ENCODE assay signal across 10 mouse cellular contexts in the genomic region with DNA sequence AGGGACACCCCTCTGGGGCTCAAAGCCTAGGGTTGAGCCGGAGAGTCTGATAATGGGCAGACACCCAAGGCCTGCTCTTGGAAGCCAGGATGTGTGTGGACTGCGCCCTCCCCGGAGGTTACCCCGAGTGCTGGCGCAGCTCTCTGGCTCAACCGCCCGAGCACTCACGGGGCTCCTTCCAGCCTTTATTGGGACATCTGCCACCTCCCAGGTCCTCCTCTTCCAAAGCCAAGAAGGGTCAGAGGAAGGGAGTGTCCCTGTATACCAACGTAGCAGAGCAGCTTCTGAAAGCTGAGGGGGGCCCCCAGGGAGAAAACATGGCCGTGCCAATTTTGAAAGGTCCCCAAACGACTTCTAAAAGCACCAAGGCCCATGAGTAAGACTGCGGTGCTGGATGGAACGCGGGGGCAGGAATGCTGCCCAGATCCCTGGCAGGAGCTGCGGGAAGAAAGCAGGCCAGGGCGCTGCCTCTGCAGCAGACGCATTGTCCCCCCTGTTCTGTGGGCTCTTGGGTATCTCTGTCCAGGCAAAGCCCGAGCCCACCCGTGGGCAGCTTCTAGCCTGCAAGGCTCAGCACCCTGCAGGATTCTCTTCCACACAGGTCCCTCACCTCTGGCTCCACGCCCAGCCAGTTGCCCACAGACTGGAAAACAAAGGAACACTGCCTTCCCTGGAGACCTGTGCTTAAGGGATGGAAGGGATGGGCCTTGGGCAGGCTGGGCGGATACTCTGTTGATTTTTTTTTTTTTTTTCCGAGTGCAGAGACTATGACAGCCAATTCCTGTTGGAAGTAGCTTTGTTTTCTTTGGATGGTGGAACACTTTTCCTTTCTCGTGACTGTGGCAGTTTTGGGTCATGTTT. TPM values are rescaled to one million over a fixed set of nuclear protein-coding genes. Genes with fewer than 3 reads are reported as not detected.
A peak's percentile ranks its signal among the peaks of the same experiment; 100 is the strongest.
DNase-seq lines count a peak whose midpoint lies in the region; ATAC-seq and TF ChIP-seq lines count a peak whose summit lies in the region.
"Had no signal": no experiment of that assay in that cellular context is flagged by ENCODE, and none has a peak within 500 bp of the region (broad histone marks: within the 10 kb centered on the region; RNA-seq: fewer than 3 reads in every experiment).

No protein-coding gene starts in this region.

- H3K36me3 ChIP-seq in midbrain, embryonic 14.5 days (ENCODE audit: control insufficient read depth, insufficient read depth, low read length): no peaks in the 10 kb centered on the region
- H3K36me3 ChIP-seq in midbrain, embryonic 11.5 days (ENCODE audit: control insufficient read depth, insufficient read depth, low read length): no peaks in the 10 kb centered on the region
- no peaks in the 10 kb centered on the region for H3K36me3 ChIP-seq in heart, embryonic 13.5 days
- H3K36me3 ChIP-seq: G1E; limb, embryonic 12.5 days had no signal

- no peaks in the 10 kb centered on the region for H3K4me1 ChIP-seq in midbrain, embryonic 14.5 days (ENCODE audit: control insufficient read depth, insufficient read depth, low read length)
- H3K4me1 ChIP-seq in midbrain, embryonic 11.5 days (ENCODE audit: control insufficient read depth, insufficient read depth, low read length): no peaks in the 10 kb centered on the region
- peaks cover 8% of the 10 kb centered on the region; the same call in 1 of the 2 replicates for H3K4me1 ChIP-seq in embryonic fibroblast, embryonic 13.5 days (ENCODE audit: control insufficient read depth, insufficient read depth, low read length)
- peaks cover 46% of the 10 kb centered on the region for H3K4me1 ChIP-seq in heart, embryonic 13.5 days
- H3K4me1 ChIP-seq: limb, embryonic 12.5 days had no signal

- no peaks in the 10 kb centered on the region for H3K27me3 ChIP-seq in midbrain, embryonic 14.5 days (ENCODE audit: control insufficient read depth, insufficient read depth, low read length)
- no peaks in the 10 kb centered on the region for H3K27me3 ChIP-seq in midbrain, embryonic 11.5 days (ENCODE audit: control insufficient read depth, insufficient read depth, low read length)
- no peaks in the 10 kb centered on the region for H3K27me3 ChIP-seq in heart, embryonic 13.5 days (replicated peaks)
- H3K27me3 ChIP-seq: limb, embryonic 12.5 days had no signal

- H3K9me3 ChIP-seq in midbrain, embryonic 14.5 days (ENCODE audit: control insufficient read depth, low read length): no peaks in the 10 kb centered on the region
- H3K9me3 ChIP-seq in midbrain, embryonic 11.5 days (ENCODE audit: control insufficient read depth, low read length): no peaks in the 10 kb centered on the region
- no peaks in the 10 kb centered on the region for H3K9me3 ChIP-seq in heart, embryonic 13.5 days
- H3K9me3 ChIP-seq: G1E; limb, embryonic 12.5 days had no signal

- H3K9ac ChIP-seq in midbrain, embryonic 14.5 days (replicated peaks; ENCODE audit: low read length): no peak overlapping the region
- H3K9ac ChIP-seq in midbrain, embryonic 11.5 days (ENCODE audit: low read length): no peak overlapping the region
- peak overlapping the region; percentile 47 for H3K9ac ChIP-seq in heart, embryonic 13.5 days
- H3K9ac ChIP-seq: limb, embryonic 12.5 days had no signal

- TF ChIP-seq POLR2A in embryonic fibroblast, embryonic 13.5 days (IDR thresholded peaks at IDR 0.05; ENCODE audit: low read depth, low read length): no peak

- H3K4me3 ChIP-seq in midbrain, embryonic 14.5 days (replicated peaks; ENCODE audit: low read depth, low read length): no peak overlapping the region
- no peak overlapping the region for H3K4me3 ChIP-seq in midbrain, embryonic 11.5 days (ENCODE audit: low read depth, low read length)
- H3K4me3 ChIP-seq in embryonic fibroblast, embryonic 13.5 days (ENCODE audit: insufficient read depth, low read length): no peak overlapping the region
- no peak overlapping the region for H3K4me3 ChIP-seq in heart, embryonic 13.5 days
- H3K4me3 ChIP-seq: limb, embryonic 12.5 days had no signal

- peak overlapping the region; percentile 32; the same call in 1 of the 2 replicates for H3K27ac ChIP-seq in midbrain, embryonic 14.5 days (replicated peaks; ENCODE audit: low read depth, low read length)
- H3K27ac ChIP-seq in midbrain, embryonic 11.5 days (ENCODE audit: low read depth, low read length): no peak overlapping the region
- H3K27ac ChIP-seq in embryonic fibroblast, embryonic 13.5 days (ENCODE audit: insufficient read depth, low read length): peak overlapping the region; percentile 82
- peak overlapping the region; percentile 83 for H3K27ac ChIP-seq in heart, embryonic 13.5 days (replicated peaks)
- H3K27ac ChIP-seq: limb, embryonic 12.5 days had no signal

- WGBS in midbrain, embryonic 14.5 days: 75% methylated on average over 23 of the region's 23 CpGs
- WGBS in midbrain, embryonic 11.5 days: 82% methylated on average over 23 of the region's 23 CpGs
- 61% methylated on average over 23 of the region's 23 CpGs for WGBS in heart, embryonic 13.5 days

- peak; percentile 54 for DNase-seq in midbrain, embryonic 14.5 days
- no peak for DNase-seq in midbrain, embryonic 11.5 days (ENCODE audit: low spot score, missing footprints)
- DNase-seq in layer of hippocampus, adult 18-20 months (ENCODE audit: low spot score in 2 of 2): peak; percentile 15 to 57
- peak; percentile 79 for DNase-seq in lung, postnatal 36 days
- peak; percentile 68 for DNase-seq in urinary bladder, postnatal 14 days (ENCODE audit: low spot score)
- DNase-seq in embryo, embryonic 9.5 days (ENCODE audit: extremely low spot score): no peak

- H3K4me2 ChIP-seq in midbrain, embryonic 14.5 days (ENCODE audit: low read length): no peak overlapping the region
- no peak overlapping the region for H3K4me2 ChIP-seq in midbrain, embryonic 11.5 days
- peak overlapping the region; percentile 38 for H3K4me2 ChIP-seq in heart, embryonic 13.5 days
- H3K4me2 ChIP-seq: limb, embryonic 12.5 days had no signal

- TF ChIP-seq CTCF in embryonic fibroblast, embryonic 13.5 days (IDR thresholded peaks at IDR 0.05; ENCODE audit: borderline replicate concordance, insufficient read depth, low read length): no peak

- no peak for ATAC-seq in midbrain, embryonic 14.5 days (ENCODE audit: low FRiP score, low TSS enrichment)
- no peak for ATAC-seq in midbrain, embryonic 11.5 days (ENCODE audit: low FRiP score)
- peak; percentile 64; the same call in 1 of the 2 replicates for ATAC-seq in heart, embryonic 13.5 days (ENCODE audit: extremely low read depth, insufficient number of reproducible peaks, low FRiP score, low TSS enrichment)

RNA-seq across cellular contexts. Expression of gene Cyb5b, which starts 55.5 kb away (rescaled TPM):
- 82.0 and 136 TPM in 2 replicates for polyA plus RNA-seq in midbrain, embryonic 14.5 days (2014; fragmentation: Nextera tagmentation; extraction: Ambion mirVana)
- 177 and 192 TPM in 2 replicates for polyA plus RNA-seq in midbrain, embryonic 11.5 days (2014; fragmentation: Nextera tagmentation; extraction: Ambion mirVana)
- polyA plus RNA-seq in embryonic fibroblast, embryonic 13.5 days (2011; ENCODE audit: insufficient read length, low read depth, missing spikeins): 95.0 and 110 TPM in 2 replicates
- polyA plus RNA-seq in heart, embryonic 13.5 days (2015; fragmentation: Nextera tagmentation; extraction: Ambion mirVana): 58.9 and 60.2 TPM in 2 replicates
- total RNA-seq in layer of hippocampus, adult 18-20 months (2021): 100 to 1,000 TPM; 106 to 113 TPM

Comparison
In these comparisons a context has a peak if more than half of its experiments do, and no peak if none do; other contexts are left out.
1. DNase-seq: peak in midbrain, embryonic 14.5 days (single experiment), layer of hippocampus, adult 18-20 months (2 of 2), lung, postnatal 36 days (single experiment) and urinary bladder, postnatal 14 days (single experiment); none in midbrain, embryonic 11.5 days (single experiment) and embryo, embryonic 9.5 days (single experiment).